Mouse (Mus musculus) right cerebral cortex, postnatal 14 days (tissue): Measurements from ENCODE around the gene Unc5a.
A peak's percentile ranks its signal among the peaks of the same experiment; 100 is the strongest.

Source experiments
- DNase-seq: peaks from one replicate; pipeline ENCODE4 v3.0.0; 2022

Gene Unc5a

GRCm38 (mm10) chr13:55005691-55006414 is 56.6 kb downstream of the Unc5a start:
- DNase-seq = peak; percentile 16

GRCm38 (mm10) chr13:55006415-55006742 is 57.2 kb downstream of the Unc5a start:
- DNase-seq = no peak

GRCm38 (mm10) chr13:55008589-55008988 is 59.4 kb downstream of the Unc5a start:
- peak; percentile 18 for DNase-seq

- no peak for DNase-seq
Observed at GRCm38 (mm10) chr13:55011103-55011502, 61.9 kb downstream of the Unc5a start.

- DNase-seq = no peak
Observed at GRCm38 (mm10) chr13:55011981-55012478, 62.8 kb downstream of the Unc5a start.

GRCm38 (mm10) chr13:55013702-55014344 is 64.6 kb downstream of the Unc5a start:
- DNase-seq = no peak

- no peak for DNase-seq
Observed at GRCm38 (mm10) chr13:55014451-55014850, 65.2 kb downstream of the Unc5a start.

- no peak for DNase-seq
Observed at GRCm38 (mm10) chr13:55017154-55017897, 68.1 kb downstream of the Unc5a start.

GRCm38 (mm10) chr13:55017898-55018599 is 68.8 kb downstream of the Unc5a start:
- DNase-seq = no peak

GRCm38 (mm10) chr13:55018700-55019099 is 69.5 kb downstream of the Unc5a start:
- DNase-seq = no peak

- no peak for DNase-seq
Observed at GRCm38 (mm10) chr13:55019181-55019580, 70.0 kb downstream of the Unc5a start.

- no peak for DNase-seq
Observed at GRCm38 (mm10) chr13:55020051-55020450, 70.8 kb downstream of the Unc5a start.

GRCm38 (mm10) chr13:55021194-55021779 is 72.1 kb downstream of the Unc5a start, which contains the start of gene Hk3:
Gene Hk3 (minus strand): TSS chr13:55021385.
- DNase-seq = no peak

GRCm38 (mm10) chr13:55022256-55022655 is 73.0 kb downstream of the Unc5a start:
- no peak for DNase-seq

GRCm38 (mm10) chr13:55022715-55023114 is 73.5 kb downstream of the Unc5a start:
- DNase-seq = no peak

GRCm38 (mm10) chr13:55024215-55024614 is 75.0 kb downstream of the Unc5a start:
- DNase-seq = no peak

GRCm38 (mm10) chr13:55040016-55040415 is 90.8 kb downstream of the Unc5a start:
- no peak for DNase-seq

GRCm38 (mm10) chr13:55047706-55048105 is 98.5 kb downstream of the Unc5a start:
- no peak for DNase-seq
